Mouse (Mus musculus): Measurements from ENCODE around the gene Sh3bgrl. TPM values are rescaled to one million over a fixed set of nuclear protein-coding genes. Genes with fewer than 3 reads are reported as not detected.

Sh3bgrl gene
- polyA plus RNA-seq, 1 experiment from 2014 or later: 170 TPM

DNA sequence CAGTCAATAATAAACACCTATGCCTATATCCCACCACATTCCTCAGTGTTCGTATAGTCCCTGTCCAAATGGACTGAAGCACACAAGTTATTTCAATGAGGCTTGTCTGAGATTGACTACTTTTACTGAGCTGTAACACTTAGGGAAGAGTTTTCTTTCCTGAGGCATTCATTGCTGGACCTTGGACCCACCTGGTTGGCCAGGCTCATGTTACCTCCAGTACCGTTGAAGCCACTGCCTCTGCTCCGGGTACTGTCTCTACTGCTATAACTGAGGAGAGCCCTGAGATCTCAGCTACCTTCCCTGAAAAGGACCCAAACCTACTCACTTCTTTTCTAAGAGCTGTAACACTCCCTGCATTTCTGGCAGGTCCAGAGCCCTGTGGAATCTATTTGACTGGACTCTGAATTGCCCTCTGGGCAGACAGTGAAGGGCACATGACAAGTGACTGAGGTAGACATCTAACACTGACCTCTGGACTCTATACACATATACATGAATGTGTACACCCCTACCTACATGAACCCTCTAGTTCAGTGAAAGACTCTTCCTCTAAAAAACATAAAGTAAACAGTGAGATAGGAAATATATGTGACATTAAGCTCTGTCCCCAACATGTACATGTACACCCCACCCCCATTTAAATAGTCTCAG, 140.3 kb downstream of the Sh3bgrl start:
- no peaks in the 10 kb centered on the region for H3K27me3 ChIP-seq (ENCODE audit: control insufficient read depth, insufficient read depth, low read length)
- H3K36me3 ChIP-seq (ENCODE audit: control insufficient read depth, insufficient read depth, low read length): no peaks in the 10 kb centered on the region
- no peaks in the 10 kb centered on the region for H3K9me3 ChIP-seq (ENCODE audit: control insufficient read depth, low read length)
- DNase-seq (ENCODE audit: low spot score) (no peak), ATAC-seq (ENCODE audit: insufficient number of reproducible peaks, low FRiP score, low TSS enrichment, low read depth) (no peak)
- WGBS: 83% methylated on average over 3 of the region's 3 CpGs
- H3K4me1 ChIP-seq (ENCODE audit: control insufficient read depth, insufficient read depth, low read length): no peaks in the 10 kb centered on the region
- no peak overlapping the region for H3K9ac ChIP-seq (ENCODE audit: low read length)
- no peak overlapping the region for H3K4me3 ChIP-seq (ENCODE audit: low read depth, low read length)
- H3K27ac ChIP-seq (replicated peaks; ENCODE audit: low read depth, low read length): no peak overlapping the region
- no peak overlapping the region for H3K4me2 ChIP-seq (ENCODE audit: low read depth, severe bottlenecking)

DNA sequence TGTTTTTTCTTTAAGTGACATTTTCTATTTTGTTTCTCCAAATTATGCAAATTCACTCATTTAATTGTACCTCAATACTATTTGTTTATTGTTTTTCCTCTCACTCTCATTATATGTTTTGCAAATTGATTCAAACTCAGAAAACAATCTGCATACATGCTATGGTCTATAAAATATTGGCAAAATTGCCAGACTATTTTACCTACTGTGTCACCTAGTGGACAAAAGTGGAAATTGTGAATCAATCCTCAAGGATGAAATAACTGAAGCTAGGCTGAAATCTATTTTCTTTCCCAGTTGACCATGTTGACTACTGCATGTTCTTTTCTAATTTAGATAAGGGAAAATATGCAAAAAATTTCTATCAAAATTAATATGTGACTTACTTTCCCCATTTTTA, 143.0 kb downstream of the Sh3bgrl start:
- Histone ChIP-seq H3K36me3 (ENCODE audit: control insufficient read depth, insufficient read depth, low read length) (no peaks in the 10 kb centered on the region), H3K4me1 (ENCODE audit: control insufficient read depth, insufficient read depth, low read length) (no peaks in the 10 kb centered on the region), H3K27ac (replicated peaks; ENCODE audit: low read depth, low read length) (no peak overlapping the region), H3K4me2 (ENCODE audit: low read depth, severe bottlenecking) (no peak overlapping the region), H3K27me3 (ENCODE audit: control insufficient read depth, insufficient read depth, low read length) (no peaks in the 10 kb centered on the region), H3K4me3 (ENCODE audit: low read depth, low read length) (no peak overlapping the region), H3K9ac (ENCODE audit: low read length) (no peak overlapping the region), H3K9me3 (ENCODE audit: control insufficient read depth, low read length) (no peaks in the 10 kb centered on the region)
- DNase-seq (ENCODE audit: low spot score): no peak
- no peak for ATAC-seq (ENCODE audit: insufficient number of reproducible peaks, low FRiP score, low TSS enrichment, low read depth)

Other genes with a start within 250 kb of the Sh3bgrl start
- 20.7 and 23.4 TPM in 2 replicates for gene Hmgn5, start 82.0 kb upstream of the Sh3bgrl start, polyA plus RNA-seq (2014; fragmentation: Nextera tagmentation; extraction: Ambion mirVana)
- gene Gm6377, start 101.4 kb downstream of the Sh3bgrl start, polyA plus RNA-seq (2014; fragmentation: Nextera tagmentation; extraction: Ambion mirVana): 0.17 TPM in 1 of 2 replicates, not detected in the other